Mouse (Mus musculus): ENCODE data around the gene Vav1. TPM values are rescaled to one million over a fixed set of nuclear protein-coding genes. Genes with fewer than 3 reads are reported as not detected.

Gene Vav1
- total RNA-seq, 2 experiments from 2014 or later, result 3.7 to 4.7 TPM

Other genes with a start within 250 kb of the Vav1 start
- 100 to 1,000 TPM; 106 to 112 TPM for gene Khsrp, start 247.6 kb upstream of the Vav1 start, total RNA-seq (2021)
- gene Slc25a41, start 237.4 kb upstream of the Vav1 start, total RNA-seq (2021), result not detected
- 1 to 10 TPM in 1 of 2 experiments, under 1 TPM in 1; 0.32 to 1.3 TPM for gene Crb3, start 220.0 kb upstream of the Vav1 start, total RNA-seq (2021)
- gene Slc25a23, start 219.2 kb upstream of the Vav1 start, total RNA-seq (2021), result 100 to 1,000 TPM; 347 to 354 TPM
- gene Dennd1c, start 200.6 kb upstream of the Vav1 start, total RNA-seq (2021), result 1 to 10 TPM; 1.7 to 2.5 TPM
- 100 to 1,000 TPM; 620 to 748 TPM for gene Tubb4a, start 191.3 kb upstream of the Vav1 start, total RNA-seq (2021)
- under 1 TPM; 0.25 to 0.41 TPM for gene Tnfsf9, start 173.8 kb upstream of the Vav1 start, total RNA-seq (2021)
- gene Cd70, start 129.3 kb upstream of the Vav1 start, total RNA-seq (2021), result under 1 TPM in 1 of 2 experiments, not detected in 1; 0.52 TPM
- not detected for gene Tnfsf14, start 84.9 kb upstream of the Vav1 start, total RNA-seq (2021)
- gene C3, start 51.0 kb upstream of the Vav1 start, total RNA-seq (2021), result under 1 TPM; 0.59 to 0.74 TPM
- gene Gpr108, start 30.7 kb upstream of the Vav1 start, total RNA-seq (2021), result 10 to 100 TPM; 23.2 to 23.4 TPM
- gene Trip10, start 29.6 kb upstream of the Vav1 start, total RNA-seq (2021), result 1 to 10 TPM; 5.3 to 9.2 TPM
- gene Adgre1, start 79.6 kb downstream of the Vav1 start, total RNA-seq (2021), result 1 to 10 TPM; 5.1 to 5.9 TPM